Mouse (Mus musculus): ENCODE results near the gene Relch. TPM values are rescaled to one million over a fixed set of nuclear protein-coding genes. Genes with fewer than 3 reads are reported as not detected.
"Not testable (repeated sequence)": the region's sequence is repeated elsewhere in the genome, so short reads cannot be mapped to it uniquely, and the experiment has no call there.

The Relch gene
- polyA plus RNA-seq, 1 experiment from 2014 or later = 14.9 TPM

DNA sequence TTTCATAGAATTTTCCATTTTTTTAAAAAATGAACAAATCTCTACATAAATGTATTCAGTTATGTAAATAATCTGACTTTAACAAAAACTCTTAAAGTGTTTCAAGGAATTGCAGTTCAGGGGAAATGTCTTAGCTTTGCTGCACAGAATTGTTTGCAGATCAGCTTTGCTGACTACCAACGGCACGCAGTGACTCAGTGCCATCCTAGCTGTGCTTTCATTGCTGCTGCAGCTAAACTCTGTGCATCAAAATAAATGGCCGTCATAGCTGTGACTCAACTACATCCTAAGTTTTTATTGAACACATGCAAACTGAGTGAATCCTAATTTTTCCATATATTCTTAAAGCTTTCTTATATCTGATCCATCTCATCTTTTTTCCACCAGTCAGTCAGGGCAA, 21.8 kb downstream of the Relch start:
- Histone ChIP-seq H3K9ac (no peak overlapping the region), H3K4me3 (no peak overlapping the region), H3K9me3 (replicated peaks) (no peaks in the 10 kb centered on the region), H3K4me2 (no peak overlapping the region), H3K27ac (no peak overlapping the region), H3K27me3 (no peaks in the 10 kb centered on the region), H3K4me1 (replicated peaks) (no peaks in the 10 kb centered on the region), H3K36me3 (no peaks in the 10 kb centered on the region)
- ATAC-seq (replicated peaks; ENCODE audit: insufficient number of reproducible peaks, insufficient read depth, low FRiP score, low read depth) = no peak
- WGBS = 89% methylated on average over 3 of the region's 3 CpGs

DNA sequence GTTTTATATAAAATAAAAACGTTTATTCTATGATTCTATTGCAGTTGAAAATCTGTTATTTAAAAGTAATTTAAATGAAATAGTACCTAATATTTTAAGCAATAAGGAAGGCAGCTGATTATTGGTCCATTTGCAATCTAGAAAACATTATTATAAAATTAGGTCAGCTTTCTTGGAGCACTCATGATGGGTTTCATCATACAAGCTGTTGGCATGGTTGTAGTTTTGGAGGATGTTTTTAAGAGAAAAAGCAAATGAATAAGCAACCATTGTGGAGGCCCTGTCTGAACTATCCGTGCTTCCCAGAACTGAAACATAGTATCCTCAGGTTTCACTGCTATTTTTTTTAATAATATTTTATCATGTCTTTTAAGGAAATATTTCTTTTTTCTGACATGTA, 31.9 kb downstream of the Relch start:
- 74% methylated on average over 2 of the region's 2 CpGs for WGBS
- Histone ChIP-seq H3K4me3 (no peak overlapping the region), H3K27me3 (no peaks in the 10 kb centered on the region), H3K9ac (no peak overlapping the region), H3K4me1 (replicated peaks) (no peaks in the 10 kb centered on the region), H3K9me3 (replicated peaks) (no peaks in the 10 kb centered on the region), H3K36me3 (0 out of 2 replicates have a peak, but pooled peaks cover 3% of the 10 kb centered on the region), H3K4me2 (no peak overlapping the region), H3K27ac (no peak overlapping the region)
- no peak for ATAC-seq (replicated peaks; ENCODE audit: insufficient number of reproducible peaks, insufficient read depth, low FRiP score, low read depth)

DNA sequence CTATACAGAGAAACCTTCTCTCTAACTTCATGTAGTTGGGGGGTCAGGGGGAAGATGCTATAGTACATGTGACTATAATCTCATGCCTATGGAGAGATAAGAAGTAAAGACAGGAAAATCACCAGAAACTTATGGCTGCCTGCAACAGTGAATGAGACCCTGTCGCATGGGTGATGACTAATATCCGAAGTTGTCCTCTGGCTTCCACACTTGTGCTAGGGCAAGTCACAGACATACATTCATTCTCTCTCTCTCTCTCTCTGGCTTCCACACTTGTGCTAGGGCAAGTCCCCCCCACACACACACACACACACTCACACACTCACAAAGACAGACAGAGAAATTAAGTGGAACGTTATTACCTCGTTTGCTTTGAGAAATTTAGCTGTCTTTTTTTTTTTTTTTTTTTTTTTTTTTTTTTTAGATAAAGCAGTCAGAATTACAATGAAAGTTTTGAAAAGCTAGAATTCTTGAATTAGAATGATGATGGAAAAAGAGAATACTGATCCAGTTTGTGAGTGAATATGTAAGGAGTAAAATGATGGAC, 37.4 kb downstream of the Relch start:
- no peak overlapping the region for H3K27ac ChIP-seq
- H3K36me3 ChIP-seq = peaks cover 6% of the 10 kb centered on the region
- H3K27me3 ChIP-seq = no peaks in the 10 kb centered on the region
- H3K4me2 ChIP-seq = no peak overlapping the region
- no peak overlapping the region for H3K4me3 ChIP-seq
- WGBS = 88% methylated on average over 4 of the region's 4 CpGs
- ATAC-seq (replicated peaks; ENCODE audit: insufficient number of reproducible peaks, insufficient read depth, low FRiP score, low read depth) = no peak
- no peaks in the 10 kb centered on the region for H3K9me3 ChIP-seq (replicated peaks)
- no peak overlapping the region for H3K9ac ChIP-seq
- H3K4me1 ChIP-seq (replicated peaks) = no peaks in the 10 kb centered on the region

DNA sequence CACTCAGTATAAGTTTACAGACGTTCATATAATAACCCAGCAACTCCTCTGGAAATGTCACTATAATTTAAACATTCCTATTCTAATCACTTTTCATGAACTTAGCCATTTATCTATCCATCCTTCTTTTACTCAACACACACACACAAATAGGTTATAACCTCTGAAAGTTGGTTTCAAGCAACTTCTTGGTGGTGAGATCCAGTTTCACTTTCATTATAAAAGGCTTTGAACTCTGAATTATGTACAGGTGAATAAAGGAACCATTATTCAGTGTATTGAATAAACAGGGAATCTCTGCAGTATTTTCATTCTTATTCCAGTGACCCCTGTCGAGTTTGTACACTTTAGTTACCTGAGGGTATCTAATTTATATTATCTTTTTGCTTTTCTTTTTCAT, 45.8 kb downstream of the Relch start:
- Histone ChIP-seq H3K27ac (no peak overlapping the region), H3K36me3 (peaks cover 13% of the 10 kb centered on the region; the same call in 1 of the 2 replicates), H3K4me3 (no peak overlapping the region), H3K9ac (no peak overlapping the region), H3K4me1 (replicated peaks) (no peaks in the 10 kb centered on the region), H3K9me3 (replicated peaks) (no peaks in the 10 kb centered on the region), H3K27me3 (no peaks in the 10 kb centered on the region), H3K4me2 (no peak overlapping the region)
- WGBS = 75% methylated on average over 2 of the region's 2 CpGs
- no peak for ATAC-seq (replicated peaks; ENCODE audit: insufficient number of reproducible peaks, insufficient read depth, low FRiP score, low read depth)

DNA sequence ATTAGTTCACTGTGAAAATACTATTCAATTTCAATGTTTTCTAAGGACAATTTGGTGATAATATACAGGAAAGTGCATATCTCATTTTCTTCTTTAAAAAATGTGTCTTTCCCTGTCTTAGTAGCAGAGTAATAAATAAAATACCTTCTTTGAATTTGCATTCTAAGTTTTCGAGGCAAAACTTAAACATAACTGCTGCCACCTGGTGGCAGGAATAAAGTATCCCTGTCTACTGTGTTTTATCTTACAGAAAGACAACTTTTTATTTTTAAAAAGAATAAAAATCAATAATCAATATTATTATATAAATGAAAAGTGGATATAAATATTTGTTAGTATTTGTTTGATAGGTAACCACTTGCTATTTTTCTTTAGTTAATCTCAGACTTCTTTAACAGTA, 47.6 kb downstream of the Relch start:
- Histone ChIP-seq H3K4me1 (replicated peaks) (no peaks in the 10 kb centered on the region), H3K4me2 (no peak overlapping the region), H3K27ac (no peak overlapping the region), H3K27me3 (no peaks in the 10 kb centered on the region), H3K9ac (no peak overlapping the region), H3K9me3 (replicated peaks) (no peaks in the 10 kb centered on the region), H3K4me3 (no peak overlapping the region), H3K36me3 (peaks cover 16% of the 10 kb centered on the region; the same call in 1 of the 2 replicates)
- no peak for ATAC-seq (replicated peaks; ENCODE audit: insufficient number of reproducible peaks, insufficient read depth, low FRiP score, low read depth)
- 43% methylated on average over 1 of the region's 1 CpGs for WGBS

- H3K9me3 ChIP-seq (replicated peaks) = no peaks in the 10 kb centered on the region
- WGBS = 90% methylated on average over 2 of the region's 2 CpGs
- no peak overlapping the region for H3K27ac ChIP-seq
These were observed 49.2 kb downstream of the Relch start for GRCm38 (mm10) chr1:105712822-105713221.

GRCm38 (mm10) chr1:105718358-105718757, 54.7 kb downstream of the Relch start:
- Histone ChIP-seq H3K36me3 (peaks cover 25% of the 10 kb centered on the region), H3K9ac (no peak overlapping the region), H3K4me1 (replicated peaks) (no peaks in the 10 kb centered on the region), H3K9me3 (replicated peaks) (no peaks in the 10 kb centered on the region), H3K4me2 (no peak overlapping the region), H3K27ac (no peak overlapping the region), H3K4me3 (no peak overlapping the region), H3K27me3 (no peaks in the 10 kb centered on the region)
- no peak for ATAC-seq (replicated peaks; ENCODE audit: insufficient number of reproducible peaks, insufficient read depth, low FRiP score, low read depth)
- WGBS = 95% methylated on average over 1 of the region's 1 CpGs

More at GRCm38 (mm10) chr1:105712822-105713221, 49.2 kb downstream of the Relch start:
- no peak for ATAC-seq (replicated peaks; ENCODE audit: insufficient number of reproducible peaks, insufficient read depth, low FRiP score, low read depth)
- Histone ChIP-seq H3K9ac (no peak overlapping the region), H3K4me2 (no peak overlapping the region), H3K4me1 (replicated peaks) (no peaks in the 10 kb centered on the region), H3K36me3 (peaks cover 20% of the 10 kb centered on the region), H3K4me3 (no peak overlapping the region), H3K27me3 (no peaks in the 10 kb centered on the region)

DNA sequence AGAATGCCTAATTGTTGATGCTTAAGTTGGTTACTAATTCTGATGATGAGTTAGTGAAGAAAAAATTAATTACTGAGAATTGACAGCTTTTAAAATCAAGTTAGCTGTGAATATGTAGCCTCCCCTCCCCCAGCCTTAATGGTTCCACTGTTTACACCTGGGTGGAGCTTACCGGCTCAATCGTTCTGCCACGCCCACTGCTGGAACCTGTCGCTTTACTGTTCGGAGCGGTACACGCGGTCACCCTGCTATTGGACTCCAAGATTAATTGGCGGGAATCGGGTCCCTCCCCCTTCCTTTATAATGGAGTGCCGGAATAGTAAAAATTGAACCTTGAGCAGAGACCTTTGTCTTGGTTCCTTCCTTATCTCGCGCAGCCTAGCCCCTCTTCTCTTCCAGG, 65.6 kb downstream of the Relch start:
- WGBS = 96% methylated on average over 13 of the region's 13 CpGs
- not testable (repeated sequence) for H3K9me3 ChIP-seq (replicated peaks); H3K9ac ChIP-seq; H3K4me1 ChIP-seq (replicated peaks); H3K27ac ChIP-seq; H3K4me3 ChIP-seq; H3K27me3 ChIP-seq; ATAC-seq (replicated peaks; ENCODE audit: insufficient number of reproducible peaks, insufficient read depth, low FRiP score, low read depth); H3K4me2 ChIP-seq
- H3K36me3 ChIP-seq = peaks cover 31% of the 10 kb centered on the region

DNA sequence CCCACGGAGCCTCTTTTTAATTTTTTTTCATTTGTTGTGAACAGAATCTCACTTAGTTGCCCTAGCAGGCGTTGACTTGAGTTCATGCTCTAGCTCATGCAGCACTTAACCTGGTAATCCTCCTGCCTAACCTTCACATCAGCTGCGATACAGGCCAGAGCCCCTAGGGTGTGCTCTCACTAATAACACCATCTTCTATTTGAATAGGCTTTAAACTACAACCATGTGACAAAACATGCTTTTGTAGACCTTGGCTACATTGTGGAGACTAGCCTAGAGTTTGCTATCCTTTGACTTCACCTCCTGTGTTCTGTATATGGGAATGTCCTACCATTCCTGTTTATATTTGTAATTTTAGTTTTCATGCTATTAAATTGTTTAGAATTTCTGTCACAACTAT, 71.7 kb downstream of the Relch start:
- 79% methylated on average over 3 of the region's 3 CpGs for WGBS
- ATAC-seq (replicated peaks; ENCODE audit: insufficient number of reproducible peaks, insufficient read depth, low FRiP score, low read depth) = no peak

GRCm38 (mm10) chr1:105738334-105738733, 74.7 kb downstream of the Relch start:
- H3K4me1 ChIP-seq (replicated peaks) = no peaks in the 10 kb centered on the region
- 90% methylated on average over 6 of the region's 6 CpGs for WGBS
- H3K4me3 ChIP-seq = no peak overlapping the region
- H3K27me3 ChIP-seq = no peaks in the 10 kb centered on the region
- no peak for ATAC-seq (replicated peaks; ENCODE audit: insufficient number of reproducible peaks, insufficient read depth, low FRiP score, low read depth)
- no peak overlapping the region for H3K27ac ChIP-seq
- H3K4me2 ChIP-seq = no peak overlapping the region
- H3K9me3 ChIP-seq (replicated peaks) = no peaks in the 10 kb centered on the region
- peaks cover 30% of the 10 kb centered on the region for H3K36me3 ChIP-seq
- no peak overlapping the region for H3K9ac ChIP-seq

More for the DNA sequence above, 71.7 kb downstream of the Relch start:
- H3K27me3 ChIP-seq = no peaks in the 10 kb centered on the region
- no peaks in the 10 kb centered on the region for H3K4me1 ChIP-seq (replicated peaks)
- H3K4me3 ChIP-seq = no peak overlapping the region
- H3K9me3 ChIP-seq (replicated peaks) = no peaks in the 10 kb centered on the region
- H3K9ac ChIP-seq = no peak overlapping the region
- peaks cover 15% of the 10 kb centered on the region for H3K36me3 ChIP-seq
- no peak overlapping the region for H3K4me2 ChIP-seq
- no peak overlapping the region for H3K27ac ChIP-seq

- Histone ChIP-seq H3K4me3 (no peak overlapping the region), H3K36me3 (peaks cover 33% of the 10 kb centered on the region), H3K4me1 (replicated peaks) (no peaks in the 10 kb centered on the region)
These were observed 75.8 kb downstream of the Relch start for GRCm38 (mm10) chr1:105739493-105739892.

DNA sequence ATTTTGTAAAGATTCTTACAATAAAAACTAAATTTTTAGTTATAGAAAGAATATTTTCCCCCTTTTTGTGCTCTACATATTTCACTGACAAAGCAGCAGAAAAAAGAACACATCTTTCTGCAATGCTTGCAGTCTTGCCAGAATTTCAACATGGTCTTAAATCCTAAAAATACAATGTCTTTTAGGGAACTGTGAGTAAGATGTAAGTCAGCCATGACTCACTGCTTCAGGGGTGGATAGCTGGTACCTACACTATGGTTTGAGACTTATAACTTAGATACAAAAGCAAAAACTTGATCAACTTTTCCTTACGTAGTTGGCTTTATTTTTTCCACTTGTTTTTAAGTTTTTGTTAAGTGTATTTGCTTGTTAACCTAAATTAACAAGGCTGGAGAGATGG, 78.8 kb downstream of the Relch start:
- Histone ChIP-seq H3K9ac (no peak overlapping the region), H3K9me3 (replicated peaks) (no peaks in the 10 kb centered on the region), H3K4me3 (no peak overlapping the region), H3K4me2 (no peak overlapping the region), H3K27me3 (no peaks in the 10 kb centered on the region), H3K27ac (no peak overlapping the region), H3K36me3 (peaks cover 31% of the 10 kb centered on the region), H3K4me1 (replicated peaks) (no peaks in the 10 kb centered on the region)
- no peak for ATAC-seq (replicated peaks; ENCODE audit: insufficient number of reproducible peaks, insufficient read depth, low FRiP score, low read depth)
- 85% methylated on average over 1 of the region's 1 CpGs for WGBS

More at GRCm38 (mm10) chr1:105739493-105739892, 75.8 kb downstream of the Relch start:
- Histone ChIP-seq H3K27me3 (no peaks in the 10 kb centered on the region), H3K9ac (no peak overlapping the region), H3K9me3 (replicated peaks) (no peaks in the 10 kb centered on the region), H3K4me2 (no peak overlapping the region), H3K27ac (no peak overlapping the region)
- no peak for ATAC-seq (replicated peaks; ENCODE audit: insufficient number of reproducible peaks, insufficient read depth, low FRiP score, low read depth)

Data from heart, embryonic 15.5 days (tissue).